Mouse (Mus musculus) layer of hippocampus, adult 9-11 months (tissue): Measurements from ENCODE around the gene Neurod1.

Experiments
- DNase-seq: peaks from one replicate; pipeline ENCODE4 v3.0.0; 2022

Neurod1 gene

GRCm38 (mm10) chr2:79442906-79443305 is 13.6 kb downstream of the Neurod1 start:
- no peak for DNase-seq

DNA sequence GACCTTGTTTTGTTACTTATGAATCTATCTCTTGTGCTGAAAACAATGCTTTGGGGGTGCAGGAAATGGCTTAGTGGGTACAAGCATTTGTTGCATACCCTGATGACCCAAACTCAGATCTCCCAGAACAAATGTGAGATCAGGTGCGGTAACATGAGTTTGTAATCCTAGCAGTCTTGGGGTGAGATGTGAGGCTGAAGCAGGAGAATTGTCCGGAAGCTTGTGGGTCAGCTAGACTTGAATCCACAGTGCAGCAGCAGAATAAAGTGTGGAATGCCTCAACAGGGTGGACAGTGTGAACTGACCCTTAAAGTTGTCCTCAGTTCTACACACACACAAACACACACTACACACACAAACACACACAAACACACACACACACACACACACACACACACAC is 14.3 kb downstream of the Neurod1 start:
- DNase-seq, result no peak

- no peak for DNase-seq
Observed at GRCm38 (mm10) chr2:79430061-79430460, 26.5 kb downstream of the Neurod1 start.

DNA sequence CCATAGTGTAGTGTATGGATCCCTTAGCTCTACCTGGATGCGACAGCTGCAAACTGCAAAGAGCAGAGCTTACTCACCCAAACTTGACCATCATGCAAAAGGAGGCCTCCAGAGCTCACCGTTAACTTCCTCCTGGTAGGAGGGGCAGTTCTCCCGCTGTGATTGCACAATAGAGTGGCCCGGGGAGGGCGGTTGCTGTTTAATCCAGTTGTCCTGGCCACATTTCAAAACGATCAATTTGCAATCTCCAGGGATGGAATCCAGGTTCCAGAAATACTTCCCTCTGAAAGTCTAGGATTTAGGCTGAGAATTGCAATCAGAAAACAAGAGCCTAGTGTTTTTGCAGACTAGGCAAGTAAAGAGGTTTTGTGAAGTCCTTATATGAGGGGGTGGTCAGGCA is 26.9 kb downstream of the Neurod1 start:
- no peak for DNase-seq

DNA sequence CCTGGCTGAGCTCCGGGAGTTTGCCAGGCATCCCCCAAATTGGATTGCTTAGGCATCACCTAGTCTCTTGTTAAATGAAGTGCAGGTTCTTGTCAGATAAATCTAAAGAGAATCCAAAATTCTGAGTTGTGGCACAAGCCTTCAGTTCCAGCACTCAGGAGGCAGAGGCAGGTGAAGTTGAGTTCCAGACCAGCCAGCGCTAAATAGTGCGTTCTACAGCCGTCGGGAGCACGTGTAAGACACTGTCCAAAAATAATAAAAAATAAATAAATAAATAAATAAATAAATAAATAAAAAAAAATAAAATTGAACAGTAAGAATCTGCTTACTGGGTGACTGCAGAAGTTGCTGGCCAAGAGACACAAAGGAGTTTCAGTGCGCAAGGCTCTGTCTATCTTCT is 27.4 kb downstream of the Neurod1 start:
- DNase-seq, result no peak

GRCm38 (mm10) chr2:79428569-79429104 is 27.9 kb downstream of the Neurod1 start:
- no peak for DNase-seq

DNA sequence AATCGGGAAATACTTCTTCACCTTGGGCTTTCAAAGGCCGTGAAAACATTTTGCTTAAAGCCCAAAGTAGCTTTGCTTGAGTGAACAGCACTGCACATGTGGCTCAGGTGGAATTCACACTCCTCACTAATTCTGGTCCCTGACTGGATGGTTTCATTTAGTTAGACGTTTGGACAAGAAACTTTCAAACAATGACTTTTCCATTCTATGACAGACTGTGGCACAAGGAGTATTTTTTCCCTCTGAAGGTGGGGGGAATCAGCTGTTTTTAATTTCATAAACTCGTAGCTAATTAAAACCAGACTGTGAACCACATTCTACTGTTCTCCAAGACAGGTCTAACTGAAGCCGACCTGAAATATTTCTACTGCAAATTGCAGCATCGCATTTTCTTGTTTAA is 28.5 kb downstream of the Neurod1 start:
- DNase-seq, result no peak

GRCm38 (mm10) chr2:79421696-79422095 is 34.9 kb downstream of the Neurod1 start:
- no peak for DNase-seq

GRCm38 (mm10) chr2:79414505-79414904 is 42.0 kb downstream of the Neurod1 start:
- no peak for DNase-seq

DNA sequence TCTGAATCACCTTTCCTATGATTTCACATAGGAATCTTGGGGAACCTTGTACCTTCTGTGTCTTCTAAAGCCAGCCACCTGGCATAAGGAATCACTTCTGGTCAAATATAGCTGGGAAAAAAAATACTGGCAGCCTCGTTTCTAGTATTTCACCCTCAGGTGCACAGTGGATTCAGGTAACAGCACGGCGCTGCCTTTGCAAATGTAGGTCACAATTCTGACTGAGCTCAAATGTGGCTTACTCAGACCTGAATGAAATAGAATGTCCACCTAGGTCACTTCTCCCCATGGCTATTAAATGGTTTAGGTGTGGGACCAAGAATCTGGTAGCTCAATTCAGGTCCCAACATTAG is 45.7 kb downstream of the Neurod1 start:
- DNase-seq, result no peak

DNA sequence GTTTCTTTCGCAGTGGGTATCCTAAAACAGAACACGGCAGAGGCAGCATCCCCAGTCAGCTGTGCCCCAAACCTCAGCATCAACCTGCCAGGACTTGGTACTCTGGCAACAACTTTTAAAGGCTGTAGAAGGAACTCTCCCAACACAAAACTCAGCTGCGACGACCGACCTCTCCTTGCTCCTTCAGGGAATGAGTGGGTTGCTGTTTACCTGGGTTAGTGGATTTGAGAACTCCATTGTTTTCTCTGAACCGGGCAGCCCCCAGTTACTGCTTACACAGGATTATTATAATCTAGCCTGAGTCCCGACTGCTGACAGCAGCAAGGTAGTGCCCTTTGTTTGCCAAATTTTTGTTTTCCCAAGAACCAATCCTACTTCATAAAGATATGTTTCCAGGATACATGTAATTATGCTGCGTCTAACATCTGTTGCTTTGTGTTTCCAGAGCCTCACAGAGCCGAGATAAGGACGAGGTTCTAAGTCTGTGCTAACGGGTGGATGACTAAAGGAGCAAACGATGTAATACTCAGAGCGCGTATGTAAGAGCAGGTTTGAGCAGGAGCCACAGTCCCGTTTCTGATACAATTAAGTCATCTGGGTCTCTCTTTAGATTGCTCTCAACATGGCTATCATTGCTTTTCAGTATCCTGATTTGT is 46.2 kb downstream of the Neurod1 start:
- no peak for DNase-seq

DNA sequence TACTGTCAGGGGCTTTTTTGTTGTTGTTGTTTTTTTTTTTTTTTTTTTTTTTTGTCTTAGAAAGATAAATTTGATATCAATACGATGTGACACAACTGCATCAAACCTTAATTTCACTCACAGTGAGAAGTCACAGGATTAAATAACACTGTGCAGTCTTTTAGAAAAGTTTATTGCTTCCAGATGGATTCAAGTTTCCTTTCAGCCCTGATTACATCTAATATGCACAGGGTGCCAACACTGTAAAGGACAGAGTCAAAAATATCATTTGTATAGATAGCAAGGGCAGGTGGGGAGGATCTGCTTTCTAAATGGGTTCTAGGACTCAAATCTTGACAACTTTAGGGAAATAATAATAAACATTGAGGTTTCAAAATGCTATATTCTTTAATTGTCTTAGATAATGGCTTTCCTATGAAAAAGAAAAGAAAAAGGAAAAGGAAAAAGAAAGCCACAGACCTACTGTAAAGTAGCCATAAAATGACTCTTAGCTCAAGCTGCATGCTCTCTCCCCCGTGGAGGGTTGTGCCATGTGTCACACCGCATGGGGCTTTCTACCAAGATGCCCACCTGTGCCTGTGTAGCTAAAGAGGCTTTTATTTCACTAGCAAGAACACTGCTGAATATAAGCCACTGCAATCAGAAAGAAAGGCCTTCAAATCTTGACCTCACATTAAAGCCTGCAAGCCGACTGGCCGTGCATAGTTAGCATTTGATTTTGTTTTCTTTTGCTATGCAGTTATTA is 50.7 kb downstream of the Neurod1 start:
- no peak for DNase-seq
